ENCODE assay signal across 8 mouse cellular contexts in genomic region chr9:49757986-49758385, GRCm38 (mm10). TPM values are rescaled to one million over a fixed set of nuclear protein-coding genes. Genes with fewer than 3 reads are reported as not detected.
DNase-seq lines count a peak whose midpoint lies in the region; ATAC-seq and TF ChIP-seq lines count a peak whose summit lies in the region.

No protein-coding gene starts in this region.

- peaks cover 53% of the 10 kb centered on the region for H3K4me1 ChIP-seq in forebrain, embryonic 13.5 days
- H3K4me1 ChIP-seq in forebrain, embryonic 11.5 days (replicated peaks; ENCODE audit: control insufficient read depth, insufficient read depth, low read length), result no peaks in the 10 kb centered on the region
- 0 out of 2 replicates have a peak, but pooled peaks cover 6% of the 10 kb centered on the region for H3K4me1 ChIP-seq in lung, embryonic 15.5 days
- H3K4me1 ChIP-seq in hindbrain, embryonic 12.5 days, result peaks cover 53% of the 10 kb centered on the region
- H3K4me1 ChIP-seq in olfactory bulb, adult 2 months (ENCODE audit: control insufficient read depth, insufficient read depth, low read length), result peaks cover 17% of the 10 kb centered on the region
- H3K4me1 ChIP-seq in liver, postnatal 0 days (ENCODE audit: insufficient read depth), result no peaks in the 10 kb centered on the region

- WGBS in forebrain, embryonic 13.5 days, result 39% methylated on average over 12 of the region's 12 CpGs
- 78% methylated on average over 12 of the region's 12 CpGs for WGBS in forebrain, embryonic 11.5 days
- 43% methylated on average over 12 of the region's 12 CpGs for WGBS in lung, embryonic 15.5 days
- WGBS in hindbrain, embryonic 12.5 days, result 45% methylated on average over 12 of the region's 12 CpGs
- WGBS in olfactory bulb, adult 2 months, result 23% methylated on average over 12 of the region's 12 CpGs
- 75% methylated on average over 12 of the region's 12 CpGs for WGBS in liver, postnatal 0 days (ENCODE audit: insufficient replicate concordance)

- no peaks in the 10 kb centered on the region for H3K36me3 ChIP-seq in forebrain, embryonic 13.5 days (ENCODE audit: poor library complexity, severe bottlenecking)
- H3K36me3 ChIP-seq in forebrain, embryonic 11.5 days (ENCODE audit: control insufficient read depth, insufficient read depth, low read length), result no peaks in the 10 kb centered on the region
- no peaks in the 10 kb centered on the region for H3K36me3 ChIP-seq in lung, embryonic 15.5 days
- H3K36me3 ChIP-seq in hindbrain, embryonic 12.5 days, result no peaks in the 10 kb centered on the region
- no peaks in the 10 kb centered on the region for H3K36me3 ChIP-seq in liver, postnatal 0 days (replicated peaks; ENCODE audit: insufficient read depth, low read length)

- H3K9me3 ChIP-seq in forebrain, embryonic 13.5 days (replicated peaks), result no peaks in the 10 kb centered on the region
- H3K9me3 ChIP-seq in forebrain, embryonic 11.5 days (ENCODE audit: control insufficient read depth, low read length), result no peaks in the 10 kb centered on the region
- H3K9me3 ChIP-seq in lung, embryonic 15.5 days, result no peaks in the 10 kb centered on the region
- H3K9me3 ChIP-seq in hindbrain, embryonic 12.5 days (replicated peaks), result no peaks in the 10 kb centered on the region
- no peaks in the 10 kb centered on the region for H3K9me3 ChIP-seq in liver, postnatal 0 days (ENCODE audit: low read length)

- no peak overlapping the region for H3K9ac ChIP-seq in forebrain, embryonic 13.5 days
- H3K9ac ChIP-seq in forebrain, embryonic 11.5 days (ENCODE audit: low read length), result no peak overlapping the region
- H3K9ac ChIP-seq in lung, embryonic 15.5 days, result no peak overlapping the region
- H3K9ac ChIP-seq in hindbrain, embryonic 12.5 days, result no peak overlapping the region
- H3K9ac ChIP-seq in liver, postnatal 0 days (replicated peaks), result no peak overlapping the region

- ATAC-seq in forebrain, embryonic 13.5 days, result peak; percentile 44; the same call in 1 of the 2 replicates
- no peak for ATAC-seq in forebrain, embryonic 11.5 days (replicated peaks; ENCODE audit: low FRiP score)
- ATAC-seq in lung, embryonic 15.5 days (ENCODE audit: borderline replicate concordance, extremely low read depth, low FRiP score, low TSS enrichment), result peak; percentile 67; the same call in 1 of the 2 replicates
- 0 out of 2 replicates have a peak, but pooled peaks have one; percentile 36 for ATAC-seq in hindbrain, embryonic 12.5 days (ENCODE audit: low FRiP score)
- ATAC-seq in liver, postnatal 0 days, result no peak

- no peak overlapping the region for H3K4me2 ChIP-seq in forebrain, embryonic 13.5 days
- H3K4me2 ChIP-seq in forebrain, embryonic 11.5 days (ENCODE audit: low read depth, low read length, severe bottlenecking), result no peak overlapping the region
- H3K4me2 ChIP-seq in lung, embryonic 15.5 days, result peak overlapping the region; percentile 27; the same call in 1 of the 2 replicates
- no peak overlapping the region for H3K4me2 ChIP-seq in hindbrain, embryonic 12.5 days (replicated peaks)
- H3K4me2 ChIP-seq in liver, postnatal 0 days (ENCODE audit: low read depth, low read length), result no peak overlapping the region

- no peak for TF ChIP-seq CTCF in olfactory bulb, adult 2 months (IDR thresholded peaks at IDR 0.05; ENCODE audit: insufficient read depth, low read depth, low read length)
- no peak for TF ChIP-seq CTCF in liver, postnatal 0 days (IDR thresholded peaks at IDR 0.05; ENCODE audit: low read depth)

- no peaks in the 10 kb centered on the region for H3K27me3 ChIP-seq in forebrain, embryonic 13.5 days
- no peaks in the 10 kb centered on the region for H3K27me3 ChIP-seq in forebrain, embryonic 11.5 days (ENCODE audit: control insufficient read depth, insufficient read depth, low read length)
- no peaks in the 10 kb centered on the region for H3K27me3 ChIP-seq in lung, embryonic 15.5 days
- H3K27me3 ChIP-seq in hindbrain, embryonic 12.5 days, result no peaks in the 10 kb centered on the region
- H3K27me3 ChIP-seq in liver, postnatal 0 days (ENCODE audit: insufficient read depth, low read length), result no peaks in the 10 kb centered on the region

- DNase-seq in forebrain, embryonic 11.5 days (ENCODE audit: low spot score), result no peak
- DNase-seq in lung, adult 18-20 months, result no peak
- DNase-seq in liver, postnatal 0 days, result no peak
- no peak for DNase-seq in ovary, postnatal 10 days (ENCODE audit: low spot score)

- no peak for TF ChIP-seq POLR2A in olfactory bulb, adult 2 months (IDR thresholded peaks at IDR 0.05; ENCODE audit: insufficient read depth, low read depth, low read length)

- peak overlapping the region; percentile 75 for H3K27ac ChIP-seq in forebrain, embryonic 13.5 days
- no peak overlapping the region for H3K27ac ChIP-seq in forebrain, embryonic 11.5 days (ENCODE audit: low read depth, low read length)
- peak overlapping the region; percentile 39 for H3K27ac ChIP-seq in lung, embryonic 15.5 days
- peak overlapping the region; percentile 83 for H3K27ac ChIP-seq in hindbrain, embryonic 12.5 days
- H3K27ac ChIP-seq in olfactory bulb, adult 2 months (ENCODE audit: insufficient read depth, low read depth, low read length), result peak overlapping the region; percentile 9
- no peak overlapping the region for H3K27ac ChIP-seq in liver, postnatal 0 days (ENCODE audit: low read depth)

- no peak for TF ChIP-seq EP300 in liver, postnatal 0 days (IDR thresholded peaks at IDR 0.05; ENCODE audit: low read depth)

- H3K4me3 ChIP-seq in forebrain, embryonic 13.5 days, result no peak overlapping the region
- H3K4me3 ChIP-seq in forebrain, embryonic 11.5 days (ENCODE audit: low read depth, low read length), result no peak overlapping the region
- H3K4me3 ChIP-seq in lung, embryonic 15.5 days, result no peak overlapping the region
- H3K4me3 ChIP-seq in hindbrain, embryonic 12.5 days, result no peak overlapping the region
- no peak overlapping the region for H3K4me3 ChIP-seq in olfactory bulb, adult 2 months (ENCODE audit: insufficient read depth, low read depth, low read length)
- no peak overlapping the region for H3K4me3 ChIP-seq in liver, postnatal 0 days (ENCODE audit: low read depth, low read length)

RNA-seq across cellular contexts. Expression of gene Ncam1, which starts 40.7 kb away (rescaled TPM):
- polyA plus RNA-seq in forebrain, embryonic 13.5 days (2015; fragmentation: Nextera tagmentation; extraction: Ambion mirVana), result 217 and 226 TPM in 2 replicates
- 69.6 and 78.0 TPM in 2 replicates for polyA plus RNA-seq in forebrain, embryonic 11.5 days (2014; fragmentation: Nextera tagmentation; extraction: Ambion mirVana)
- polyA plus RNA-seq in lung, embryonic 15.5 days (2015; fragmentation: Nextera tagmentation; extraction: Ambion mirVana), result 23.1 and 28.2 TPM in 2 replicates
- 239 and 283 TPM in 2 replicates for polyA plus RNA-seq in hindbrain, embryonic 12.5 days (2016; fragmentation: Nextera tagmentation; extraction: Ambion mirVana)
- 204 TPM in 1 of 2 replicates, not detected in the other for polyA plus RNA-seq in olfactory bulb, adult 2 months (2012; ENCODE audit: insufficient read depth, insufficient read length, low replicate concordance, missing spikeins)
- polyA plus RNA-seq in liver, postnatal 0 days (2015; fragmentation: Nextera tagmentation; extraction: Ambion mirVana), result 2.0 and 2.1 TPM in 2 replicates

Comparison
In these comparisons a context has a peak if more than half of its experiments do, and no peak if none do; other contexts are left out.
1. ATAC-seq: peak in forebrain, embryonic 13.5 days (single experiment), lung, embryonic 15.5 days (single experiment) and hindbrain, embryonic 12.5 days (single experiment); none in forebrain, embryonic 11.5 days (single experiment) and liver, postnatal 0 days (single experiment).
2. H3K27ac ChIP-seq: peak in forebrain, embryonic 13.5 days (single experiment), lung, embryonic 15.5 days (single experiment), hindbrain, embryonic 12.5 days (single experiment) and olfactory bulb, adult 2 months (single experiment); none in forebrain, embryonic 11.5 days (single experiment) and liver, postnatal 0 days (single experiment).